Mouse (Mus musculus): ENCODE measurements around the gene Picalm. TPM values are rescaled to one million over a fixed set of nuclear protein-coding genes. Genes with fewer than 3 reads are reported as not detected.

Gene Picalm
- polyA plus RNA-seq (2021), result 331 TPM

- no peak for TF ChIP-seq CTCF (IDR thresholded peaks at IDR 0.05)
- in situ Hi-C loops (cut with MboI; ENCODE audit: low pct_unique_long_range_greater_than_20kb), result loop anchor here (5.0 kb wide), 1 partner anchor 38 kb away; no protein-coding TSS in a partner anchor
- peak; percentile 88 for ATAC-seq
- POLR2A ChIA-PET, result interaction anchor here (1.5 to 4.7 kb wide), 3 partner anchors 17 to 37 kb away, joined by 4 to 19 read pairs (median 16); no protein-coding TSS in a partner anchor
- CTCF ChIA-PET, result interaction anchor here (1.0 to 1.1 kb wide), 2 partner anchors 17 to 40 kb away, joined by 3 read pairs; no protein-coding TSS in a partner anchor
- DNase-seq (ENCODE audit: low read depth, low spot score), result no peak
- no peaks in the 10 kb centered on the region for H3K27me3 ChIP-seq
Observed at GRCm38 (mm10) chr7:90129732-90130392, at the start of gene Picalm. Gene Picalm (plus strand): TSS chr7:90130213.

DNA sequence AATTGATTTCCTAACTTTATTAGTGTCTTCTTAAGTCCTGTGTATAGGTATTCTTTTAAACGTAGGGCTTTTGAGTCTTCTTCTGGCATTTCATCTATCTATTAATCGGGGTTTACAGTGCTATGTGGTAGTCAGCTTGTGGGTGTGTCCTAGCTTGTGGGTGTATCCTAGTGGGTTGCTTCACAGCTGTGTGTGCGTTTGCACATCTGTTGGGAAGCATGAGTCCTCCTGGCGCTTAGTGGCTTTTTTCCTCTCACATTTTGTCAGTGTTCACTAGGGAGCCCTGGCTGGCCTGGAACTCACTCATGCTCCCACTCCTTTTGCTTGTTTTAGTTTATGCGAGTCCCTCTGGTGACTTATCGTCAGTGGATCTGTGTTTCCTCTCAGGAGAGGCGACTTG is 46.2 kb upstream of the Picalm start:
- ChIA-PET POLR2A (no interaction called here), CTCF (no interaction called here)
- H3K27me3 ChIP-seq, result no peaks in the 10 kb centered on the region
- no peak for TF ChIP-seq CTCF (IDR thresholded peaks at IDR 0.05)
- no peak for DNase-seq (ENCODE audit: low read depth, low spot score)
- in situ Hi-C loops (cut with MboI; ENCODE audit: low pct_unique_long_range_greater_than_20kb), result no loop called here
- no peak for ATAC-seq

- POLR2A ChIA-PET, result no interaction called here
- in situ Hi-C loops (cut with MboI; ENCODE audit: low pct_unique_long_range_greater_than_20kb), result no loop called here
- TF ChIP-seq CTCF (IDR thresholded peaks at IDR 0.05), result no peak
- H3K27me3 ChIP-seq, result no peaks in the 10 kb centered on the region
- no peak for DNase-seq (ENCODE audit: low read depth, low spot score)
- no peak for ATAC-seq
- CTCF ChIA-PET, result no interaction called here
Observed at GRCm38 (mm10) chr7:90084531-90084930, 45.5 kb upstream of the Picalm start.

DNA sequence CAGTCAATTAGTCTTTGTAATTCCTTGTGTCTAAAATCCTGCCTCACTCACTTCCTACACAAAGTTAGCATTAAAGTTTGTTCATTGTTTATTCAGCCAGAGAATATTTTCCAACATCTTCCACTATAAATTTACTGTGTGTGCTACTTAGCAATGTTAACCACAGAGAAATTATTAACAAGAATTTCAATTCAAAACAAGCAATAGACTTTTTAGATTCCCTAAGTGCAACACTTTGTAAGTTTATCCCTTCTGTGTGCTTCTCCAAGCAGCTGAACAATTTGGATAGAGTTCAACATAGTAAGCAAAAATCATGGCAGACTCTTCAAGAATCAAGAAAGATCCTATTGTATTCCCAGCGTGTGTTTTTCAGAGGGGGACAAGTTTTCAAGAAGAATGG is 44.3 kb upstream of the Picalm start:
- no peak for TF ChIP-seq CTCF (IDR thresholded peaks at IDR 0.05)
- ChIA-PET POLR2A (no interaction called here), CTCF (no interaction called here)
- peak; percentile 60 for DNase-seq (ENCODE audit: low read depth, low spot score)
- in situ Hi-C loops (cut with MboI; ENCODE audit: low pct_unique_long_range_greater_than_20kb), result no loop called here
- ATAC-seq, result peak; percentile 60
- H3K27me3 ChIP-seq, result no peaks in the 10 kb centered on the region

DNA sequence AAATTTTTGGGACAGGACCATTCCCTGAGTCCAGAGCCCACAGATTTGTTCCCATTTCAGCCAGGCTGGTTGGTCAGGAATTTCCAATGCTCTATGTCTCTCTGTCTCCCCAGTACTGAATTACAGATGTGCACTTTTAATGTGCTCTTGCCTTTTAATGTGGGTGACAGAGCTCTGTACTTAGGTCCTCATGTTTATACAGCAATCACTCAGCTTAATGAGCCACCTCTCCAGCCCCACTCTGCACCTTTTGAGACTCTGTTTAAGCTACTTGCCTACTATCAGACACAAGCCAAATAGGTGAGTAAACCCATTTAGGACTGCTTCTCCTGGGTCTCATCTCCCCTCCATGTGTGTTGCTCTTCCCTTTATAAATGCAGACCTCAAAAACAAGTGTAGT is 43.2 kb upstream of the Picalm start:
- ATAC-seq, result no peak
- DNase-seq (ENCODE audit: low read depth, low spot score), result no peak
- no peak for TF ChIP-seq CTCF (IDR thresholded peaks at IDR 0.05)
- ChIA-PET POLR2A (no interaction called here), CTCF (no interaction called here)
- H3K27me3 ChIP-seq, result no peaks in the 10 kb centered on the region
- in situ Hi-C loops (cut with MboI; ENCODE audit: low pct_unique_long_range_greater_than_20kb), result no loop called here

GRCm38 (mm10) chr7:90090996-90091395 is 39.0 kb upstream of the Picalm start:
- TF ChIP-seq CTCF (IDR thresholded peaks at IDR 0.05), result no peak
- no peaks in the 10 kb centered on the region for H3K27me3 ChIP-seq
- in situ Hi-C loops (cut with MboI; ENCODE audit: low pct_unique_long_range_greater_than_20kb), result loop anchor here (5.0 kb wide), 2 partner anchors 36 to 94 kb away; no protein-coding TSS in a partner anchor
- ChIA-PET CTCF (interaction anchor here (1.0 to 1.3 kb wide), 2 partner anchors 16 to 17 kb away, joined by 3 read pairs; no protein-coding TSS in a partner anchor), POLR2A (no interaction called here)
- DNase-seq (ENCODE audit: low read depth, low spot score) (no peak), ATAC-seq (no peak)

- TF ChIP-seq CTCF (IDR thresholded peaks at IDR 0.05), result no peak
- ChIA-PET POLR2A (interaction anchor here (0.5 to 2.5 kb wide), 2 partner anchors 39 to 1023 kb away, joined by 4 to 16 read pairs; partner anchors contain the start of gene Picalm), CTCF (interaction anchor here (1.0 to 1.7 kb wide), 3 partner anchors 16 to 41 kb away, joined by 3 read pairs; no protein-coding TSS in a partner anchor)
- H3K27me3 ChIP-seq, result no peaks in the 10 kb centered on the region
- in situ Hi-C loops (cut with MboI; ENCODE audit: low pct_unique_long_range_greater_than_20kb), result loop anchor here (5.0 kb wide), 2 partner anchors 36 to 94 kb away; no protein-coding TSS in a partner anchor
- ATAC-seq (no peak), DNase-seq (ENCODE audit: low read depth, low spot score) (no peak)
Observed at GRCm38 (mm10) chr7:90091756-90092155, 38.3 kb upstream of the Picalm start.

- in situ Hi-C loops (cut with MboI; ENCODE audit: low pct_unique_long_range_greater_than_20kb), result loop anchor here (5.0 kb wide), 2 partner anchors 35 to 95 kb away; no protein-coding TSS in a partner anchor
- ChIA-PET CTCF (interaction anchor here (0.6 to 1.7 kb wide), 7 partner anchors 17 to 94 kb away, joined by 3 to 5 read pairs (median 3); no protein-coding TSS in a partner anchor), POLR2A (interaction anchor here (0.5 to 2.5 kb wide), 3 partner anchors 38 to 1024 kb away, joined by 3 to 16 read pairs (median 4); partner anchors contain the start of gene Picalm)
- TF ChIP-seq CTCF (IDR thresholded peaks at IDR 0.05), result no peak
- H3K27me3 ChIP-seq, result no peaks in the 10 kb centered on the region
- DNase-seq (ENCODE audit: low read depth, low spot score), result no peak
- ATAC-seq, result peak; percentile 45
Observed at GRCm38 (mm10) chr7:90092452-90093450, 37.3 kb upstream of the Picalm start.

DNA sequence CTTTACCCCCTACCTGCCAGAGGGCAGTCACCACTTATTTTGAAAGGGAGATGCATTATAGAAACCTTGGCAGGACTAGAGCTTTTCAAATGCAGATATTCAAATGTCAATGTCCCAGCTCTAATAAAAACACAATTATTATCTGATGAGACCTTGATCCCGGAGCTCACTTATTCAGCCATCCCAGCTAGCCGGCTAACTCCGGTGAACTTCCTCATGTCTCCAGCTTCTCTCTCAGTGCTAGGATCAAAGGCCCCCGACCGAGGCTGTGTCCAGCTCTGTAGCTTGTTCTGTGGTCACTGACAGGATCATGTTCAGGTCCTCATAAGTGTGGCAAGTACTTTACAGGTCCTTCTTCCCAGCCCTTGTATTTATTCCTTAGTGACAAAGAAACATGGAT is 34.9 kb upstream of the Picalm start:
- ATAC-seq, result no peak
- ChIA-PET CTCF (interaction anchor here (0.8 to 1.5 kb wide), 7 partner anchors 37 to 101 kb away, joined by 3 to 5 read pairs (median 4); no protein-coding TSS in a partner anchor), POLR2A (no interaction called here)
- H3K27me3 ChIP-seq, result no peaks in the 10 kb centered on the region
- in situ Hi-C loops (cut with MboI; ENCODE audit: low pct_unique_long_range_greater_than_20kb), result no loop called here
- TF ChIP-seq CTCF (IDR thresholded peaks at IDR 0.05), result no peak
- no peak for DNase-seq (ENCODE audit: low read depth, low spot score)

DNA sequence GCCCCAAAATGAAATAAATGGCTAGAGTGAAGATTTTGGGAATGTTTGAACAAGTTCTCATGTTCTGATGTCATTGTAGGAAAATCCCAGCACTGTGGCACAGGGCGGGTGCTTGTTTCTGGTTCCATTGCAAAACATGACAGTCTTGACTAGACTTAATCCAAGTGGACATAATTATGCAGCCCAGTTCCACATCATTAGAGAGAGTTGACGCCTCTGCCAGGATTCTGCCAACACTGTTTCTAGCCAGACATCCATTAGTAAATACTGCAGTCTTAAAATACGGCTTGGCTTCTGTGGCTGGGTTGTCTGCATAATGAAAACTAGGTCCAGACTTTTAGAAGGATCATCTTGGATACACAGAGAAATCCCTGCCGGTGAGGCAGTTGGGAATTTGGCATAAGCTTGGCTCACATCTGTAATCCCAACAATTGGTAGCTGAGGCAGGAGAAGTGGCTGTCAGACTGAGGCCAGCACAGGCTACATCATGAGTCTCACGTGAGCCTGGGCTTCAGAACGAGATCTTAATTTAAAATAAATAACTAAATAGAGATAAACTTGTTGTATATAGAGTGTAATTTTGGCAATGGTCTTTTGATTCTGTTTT is 34.1 kb upstream of the Picalm start:
- ATAC-seq, result peak; percentile 83
- DNase-seq (ENCODE audit: low read depth, low spot score), result peak; percentile 84
- in situ Hi-C loops (cut with MboI; ENCODE audit: low pct_unique_long_range_greater_than_20kb), result no loop called here
- POLR2A ChIA-PET, result interaction anchor here (3.2 kb wide), 1 partner anchor 35 kb away, joined by 19 read pairs; the partner anchor contains the start of gene Picalm
- H3K27me3 ChIP-seq, result no peaks in the 10 kb centered on the region
- no peak for TF ChIP-seq CTCF (IDR thresholded peaks at IDR 0.05)
- CTCF ChIA-PET, result interaction anchor here (1.2 to 1.9 kb wide), 4 partner anchors 21 to 103 kb away, joined by 3 to 4 read pairs (median 4); no protein-coding TSS in a partner anchor

Data from Patski (cell line).